Mouse (Mus musculus): ENCODE measurements around the gene Mia2. TPM values are rescaled to one million over a fixed set of nuclear protein-coding genes. Genes with fewer than 3 reads are reported as not detected.

Gene Mia2
- total RNA-seq, 2 experiments from 2014 or later = 44.1 to 48.1 TPM

DNA sequence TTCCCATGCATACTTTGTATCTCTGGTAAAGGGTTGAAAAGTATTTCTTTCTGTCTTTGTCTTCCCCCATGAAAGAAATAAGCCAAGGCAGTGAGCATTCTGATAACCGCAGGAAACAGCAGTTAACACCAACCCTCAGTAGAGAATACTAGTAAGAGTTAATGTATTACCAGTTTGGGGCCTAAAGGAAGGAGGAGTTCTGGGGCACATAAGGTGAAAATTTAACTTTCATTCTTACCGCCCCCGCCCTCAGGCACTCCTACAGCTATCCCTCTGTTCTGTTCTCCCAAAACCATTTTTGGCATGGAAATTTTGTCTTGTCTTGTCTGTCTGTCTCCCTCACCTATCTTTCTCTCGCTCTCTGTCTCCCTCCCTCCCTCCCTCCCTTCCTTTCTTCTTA is 54.1 kb downstream of the Mia2 start:
- DNase-seq (ENCODE audit: low spot score in 2 of 2) = no peak

DNA sequence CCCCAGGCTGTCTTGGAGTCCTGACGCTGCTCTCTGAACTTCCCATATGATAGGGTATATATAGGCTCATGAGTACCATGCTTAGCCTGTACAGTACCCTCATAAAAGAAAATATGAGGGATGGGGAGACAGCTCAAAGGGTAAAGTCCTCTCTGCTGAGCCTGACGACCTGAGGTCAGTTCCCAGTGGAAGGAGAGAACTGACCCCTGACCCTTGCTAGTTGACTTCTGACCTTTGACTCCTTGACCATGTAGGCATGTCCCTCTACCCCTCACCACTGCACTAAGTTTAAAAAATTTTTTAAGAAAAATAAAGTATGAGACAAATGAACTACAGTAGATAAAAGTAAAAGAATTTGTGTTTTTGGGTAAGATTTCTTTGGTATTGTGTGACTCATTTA is 65.5 kb downstream of the Mia2 start:
- no peak for DNase-seq (ENCODE audit: low spot score in 2 of 2)

DNA sequence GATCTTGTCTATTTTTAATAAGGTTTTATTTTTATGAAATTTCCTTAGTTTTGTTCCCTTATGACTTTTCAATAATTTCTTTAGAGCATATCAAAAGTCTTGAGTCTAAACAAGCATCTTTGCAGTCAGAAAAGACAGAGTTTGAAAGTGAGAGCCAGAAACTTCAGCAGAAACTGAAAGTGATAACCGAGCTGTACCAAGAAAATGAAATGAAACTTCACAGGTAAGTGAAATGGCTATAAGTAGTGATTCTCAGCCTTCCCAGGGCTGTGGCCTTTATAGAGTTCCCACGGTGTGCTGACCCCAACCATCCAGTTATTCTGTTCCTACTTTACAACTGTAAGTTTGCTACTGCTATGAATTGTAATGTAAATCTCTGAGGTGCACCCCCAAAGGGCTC is 67.2 kb downstream of the Mia2 start:
- DNase-seq (ENCODE audit: low spot score in 2 of 2) = no peak

DNA sequence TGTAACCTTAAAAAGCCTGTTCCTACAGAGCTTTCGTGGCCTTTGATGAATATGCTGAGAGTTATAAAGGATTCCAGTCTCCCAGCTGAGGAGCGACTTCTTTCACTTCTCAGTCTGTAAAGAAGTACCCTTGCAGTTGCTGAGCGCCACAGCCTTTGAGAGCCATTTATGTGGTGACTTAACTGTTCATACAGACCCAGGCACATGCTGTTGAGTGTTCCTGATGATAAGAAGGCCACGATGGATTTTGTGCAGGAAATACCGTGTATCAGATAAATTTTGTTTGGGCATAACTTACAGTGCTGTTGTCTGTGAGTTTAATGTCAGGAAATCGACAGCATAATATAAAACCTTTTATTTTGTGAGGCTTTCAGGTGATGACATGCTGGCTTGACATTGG is 68.9 kb downstream of the Mia2 start:
- DNase-seq (ENCODE audit: low spot score in 2 of 2) = no peak

DNA sequence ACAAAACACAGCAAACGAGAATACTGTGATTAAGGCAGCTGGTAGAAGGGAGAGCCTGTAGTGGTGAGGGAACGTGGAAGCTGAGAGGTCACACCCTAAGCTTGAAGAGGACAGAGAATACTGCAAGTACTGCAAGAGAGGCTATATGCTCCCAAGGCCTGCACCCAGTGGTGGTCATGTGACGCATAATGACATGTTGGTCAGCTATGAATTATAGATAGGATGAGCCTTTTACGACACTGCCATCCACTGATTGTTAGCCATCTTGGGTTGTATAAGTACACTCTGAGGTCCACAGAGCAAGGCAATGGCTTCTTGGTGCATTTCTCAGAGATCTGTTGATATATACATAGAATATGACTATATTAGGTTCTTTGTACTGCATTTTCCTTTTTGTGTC is 71.0 kb downstream of the Mia2 start:
- DNase-seq (ENCODE audit: low spot score in 2 of 2) = no peak

DNA sequence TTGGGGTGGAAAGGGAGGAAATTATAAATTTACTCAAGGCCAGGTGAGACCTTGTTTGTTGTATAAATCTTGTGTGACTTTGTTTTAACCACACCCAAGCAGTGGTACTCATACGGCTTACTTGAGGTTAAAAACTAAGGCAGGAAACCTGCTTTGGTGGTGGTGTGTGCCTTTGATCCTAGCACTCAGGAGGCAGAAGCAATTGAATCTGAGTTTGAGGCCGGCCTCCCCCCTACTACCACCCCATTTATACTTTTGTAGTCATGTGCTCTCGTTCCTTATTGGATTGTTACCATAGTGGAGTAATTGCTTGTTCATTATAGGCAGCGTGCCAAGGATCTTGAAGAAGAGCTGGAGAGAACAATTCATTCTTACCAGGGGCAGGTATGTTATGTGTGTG is 74.3 kb downstream of the Mia2 start:
- no peak for DNase-seq (ENCODE audit: low spot score in 2 of 2)

DNA sequence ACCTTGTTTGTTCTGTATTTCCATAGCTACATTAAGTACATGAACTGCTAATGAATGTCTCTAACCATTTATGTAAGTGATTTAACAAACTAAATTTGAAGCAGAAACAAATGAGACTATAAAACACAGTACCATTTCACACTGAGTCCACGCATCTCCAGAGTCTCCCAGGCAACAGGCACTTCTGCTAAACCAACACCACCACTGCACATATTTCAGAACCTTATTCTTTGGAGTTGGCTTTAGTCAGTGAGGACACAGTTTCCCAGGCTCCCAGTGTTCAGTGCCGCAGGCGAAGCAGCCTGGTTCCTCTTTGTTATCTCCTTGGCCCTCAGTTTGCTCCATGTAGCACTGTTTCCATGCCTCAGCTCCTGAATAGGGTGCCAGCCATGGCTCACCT is 82.2 kb downstream of the Mia2 start:
- DNase-seq (ENCODE audit: low spot score in 2 of 2) = peak in 1 of 2 experiments; percentile 26

DNA sequence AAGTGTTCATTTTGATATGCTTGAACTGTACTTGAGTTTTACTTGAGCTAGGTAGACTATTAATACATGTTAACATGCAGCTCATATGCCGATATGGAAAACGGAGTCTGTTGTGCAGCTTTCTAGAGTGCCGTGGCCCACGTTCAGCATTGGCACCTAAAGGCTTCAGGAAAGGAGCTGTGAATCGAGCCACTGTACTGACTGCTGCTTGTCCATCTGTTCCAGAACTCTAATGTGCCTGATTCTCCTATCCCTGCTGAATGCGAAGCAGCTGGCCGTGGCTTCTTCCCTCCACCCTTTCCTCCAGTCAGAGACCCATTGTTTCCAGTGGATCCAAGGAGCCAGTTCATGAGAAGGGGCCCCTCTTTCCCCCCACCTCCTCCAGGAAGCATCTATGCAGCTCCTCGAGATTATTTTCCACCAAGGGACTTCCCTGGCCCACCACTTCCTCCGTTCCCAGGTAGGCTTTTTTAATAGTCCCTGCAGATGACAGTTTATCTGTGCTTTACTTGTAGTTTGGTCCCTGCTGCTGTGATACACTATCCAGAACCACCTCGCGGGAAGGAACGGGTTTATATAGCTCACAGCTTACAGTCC is 92.6 kb downstream of the Mia2 start:
- peak; percentile 17 to 48 for DNase-seq (ENCODE audit: low spot score in 2 of 2)

DNA sequence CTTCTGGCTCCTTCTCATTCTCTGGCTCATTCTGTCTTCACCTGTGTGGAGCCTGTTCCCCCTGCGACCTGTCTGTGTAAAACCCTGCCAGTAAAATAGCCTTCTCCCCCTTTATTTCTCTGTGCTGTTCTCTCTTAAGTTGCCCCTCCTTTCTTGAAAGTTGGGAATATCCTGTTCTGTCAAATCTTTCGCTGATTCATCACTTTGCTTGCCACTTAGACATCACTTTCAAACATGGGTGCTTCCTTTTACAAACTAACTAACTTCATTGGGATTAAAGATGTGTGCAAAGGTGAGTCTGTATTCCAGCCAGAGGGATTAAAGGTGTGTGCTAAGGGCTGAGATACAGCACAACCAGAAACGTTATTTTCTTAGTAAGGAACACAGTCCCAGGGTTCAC is 98.0 kb downstream of the Mia2 start:
- DNase-seq (ENCODE audit: low spot score in 2 of 2) = no peak

DNA sequence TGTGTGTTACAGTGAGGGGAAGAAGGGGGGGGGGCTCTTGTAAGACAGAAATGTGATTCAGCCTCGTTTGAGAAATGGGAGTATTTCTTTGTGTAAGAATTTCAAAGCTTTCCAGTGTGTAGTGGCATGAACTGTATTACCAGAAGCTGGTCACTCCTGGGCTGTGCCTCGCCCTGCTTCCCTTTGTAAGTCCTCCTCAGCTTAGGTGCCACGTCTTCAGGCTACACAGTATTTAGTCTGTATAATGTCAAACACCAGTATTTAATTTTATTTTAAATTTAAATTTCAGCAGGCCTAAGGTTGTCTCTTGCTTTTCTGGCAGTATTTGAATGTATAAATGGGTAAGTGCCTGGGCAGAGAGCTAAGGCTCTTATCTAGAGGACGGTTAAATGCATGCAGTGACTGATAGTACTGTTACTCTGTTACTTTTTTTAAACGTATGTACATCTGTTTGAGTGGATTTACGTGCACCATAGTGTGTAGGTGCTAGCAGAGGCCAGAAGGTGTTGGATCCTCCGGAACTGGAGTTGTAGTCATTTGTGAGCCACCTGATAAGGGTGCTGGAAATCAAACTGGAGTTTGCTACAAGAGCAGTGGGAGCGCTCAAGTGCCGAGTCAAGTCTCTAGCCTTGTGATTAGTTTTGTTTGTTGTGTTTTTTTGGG is 98.9 kb downstream of the Mia2 start:
- DNase-seq (ENCODE audit: low spot score in 2 of 2) = no peak

DNA sequence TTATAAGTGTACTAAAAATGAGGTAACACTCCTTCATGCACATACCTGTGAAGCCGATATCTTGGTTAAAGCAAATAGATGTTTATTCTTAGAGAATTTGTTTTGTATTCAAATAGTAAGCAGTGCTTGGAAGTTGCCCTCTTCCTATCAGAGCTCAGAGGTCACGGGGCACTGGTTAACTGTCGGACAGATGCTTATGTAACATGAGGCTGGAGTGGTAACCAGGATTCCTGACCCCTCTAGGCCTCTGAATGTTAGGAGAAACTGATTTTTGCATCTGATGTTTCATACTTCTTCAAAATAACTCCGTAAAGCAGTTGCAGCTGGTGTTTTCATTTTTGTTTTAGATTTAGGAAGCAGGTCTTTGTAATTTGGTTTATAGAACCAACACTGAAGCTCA is 99.5 kb downstream of the Mia2 start:
- DNase-seq (ENCODE audit: low spot score in 2 of 2) = no peak

DNA sequence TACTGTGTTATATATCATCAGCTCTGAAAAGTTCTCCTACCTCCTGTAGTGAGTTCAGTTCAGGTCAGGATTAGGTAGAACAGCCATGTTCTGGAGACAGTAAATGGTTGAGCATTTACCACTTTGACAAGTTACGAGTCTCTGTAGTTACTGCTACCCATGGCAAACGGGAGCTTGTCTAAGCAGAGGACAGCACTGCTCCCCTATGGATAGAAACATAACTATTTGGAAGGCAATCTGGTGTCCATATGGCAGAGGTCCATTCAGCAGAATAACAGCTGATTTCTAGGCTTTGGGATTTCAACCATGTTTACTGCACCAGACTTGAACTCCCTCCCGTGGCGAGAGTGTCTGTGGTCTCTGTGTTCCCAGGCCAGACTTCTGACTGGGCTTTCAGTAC is 100.3 kb downstream of the Mia2 start:
- DNase-seq (ENCODE audit: low spot score in 2 of 2) = no peak

DNA sequence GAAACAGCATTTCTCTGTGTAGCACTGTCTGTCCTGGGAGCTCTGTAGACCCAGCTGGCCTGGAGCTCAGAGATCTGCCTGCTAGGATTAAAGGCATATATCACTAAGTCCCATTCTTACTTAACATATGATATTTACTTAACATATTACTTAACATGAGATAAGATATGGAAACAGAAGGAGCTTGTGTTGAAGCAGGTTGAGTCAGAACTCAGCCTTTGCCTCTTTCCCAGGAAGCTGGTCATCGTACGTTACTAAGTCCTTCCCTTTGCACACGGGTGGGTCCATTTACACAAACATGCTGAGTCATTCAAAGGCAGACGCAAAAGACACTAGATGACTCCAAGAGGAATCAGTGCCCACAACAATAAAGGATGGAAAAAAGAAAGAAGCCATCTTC is 103.2 kb downstream of the Mia2 start:
- DNase-seq (ENCODE audit: low spot score in 2 of 2) = no peak

DNA sequence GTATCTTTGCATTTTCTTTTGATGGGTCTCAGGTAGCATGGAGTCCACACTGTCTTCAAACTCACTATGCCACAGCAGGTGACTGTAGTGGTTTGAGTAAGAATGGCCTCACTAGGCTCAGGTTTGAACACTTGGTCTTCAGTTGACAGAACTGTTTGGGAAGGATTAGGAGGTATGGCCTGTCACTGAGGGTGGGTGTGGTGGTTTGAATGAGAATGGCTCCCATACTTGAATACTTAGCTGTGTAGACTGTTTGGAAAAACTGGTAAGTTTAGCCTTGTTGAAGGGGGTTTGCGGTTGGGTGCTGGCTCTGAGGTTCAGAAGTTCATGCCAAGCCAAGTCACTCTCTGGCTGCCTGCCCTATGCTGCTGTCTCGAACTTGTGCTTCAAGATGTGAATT is 103.8 kb downstream of the Mia2 start:
- DNase-seq (ENCODE audit: low spot score in 2 of 2) = no peak

DNA sequence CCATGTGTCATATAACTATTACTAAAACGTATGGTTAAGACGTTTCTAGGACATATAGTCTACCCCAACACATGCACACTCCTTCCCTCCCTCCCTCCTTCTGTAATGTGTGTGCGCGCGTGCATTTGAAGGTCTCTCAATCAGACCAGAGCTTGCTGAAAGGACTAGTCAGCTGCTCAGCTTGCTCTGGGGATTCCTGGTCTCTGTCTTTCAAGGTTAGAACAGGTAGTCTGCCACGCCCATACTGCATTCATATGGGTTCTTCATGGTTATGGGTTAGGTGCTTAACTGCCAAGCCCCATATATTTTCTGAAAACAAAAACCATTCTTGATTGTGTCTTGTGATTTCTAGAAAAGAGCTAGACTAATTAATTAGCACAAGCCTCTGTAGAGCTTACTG is 110.0 kb downstream of the Mia2 start:
- DNase-seq (ENCODE audit: low spot score in 2 of 2) = no peak

DNA sequence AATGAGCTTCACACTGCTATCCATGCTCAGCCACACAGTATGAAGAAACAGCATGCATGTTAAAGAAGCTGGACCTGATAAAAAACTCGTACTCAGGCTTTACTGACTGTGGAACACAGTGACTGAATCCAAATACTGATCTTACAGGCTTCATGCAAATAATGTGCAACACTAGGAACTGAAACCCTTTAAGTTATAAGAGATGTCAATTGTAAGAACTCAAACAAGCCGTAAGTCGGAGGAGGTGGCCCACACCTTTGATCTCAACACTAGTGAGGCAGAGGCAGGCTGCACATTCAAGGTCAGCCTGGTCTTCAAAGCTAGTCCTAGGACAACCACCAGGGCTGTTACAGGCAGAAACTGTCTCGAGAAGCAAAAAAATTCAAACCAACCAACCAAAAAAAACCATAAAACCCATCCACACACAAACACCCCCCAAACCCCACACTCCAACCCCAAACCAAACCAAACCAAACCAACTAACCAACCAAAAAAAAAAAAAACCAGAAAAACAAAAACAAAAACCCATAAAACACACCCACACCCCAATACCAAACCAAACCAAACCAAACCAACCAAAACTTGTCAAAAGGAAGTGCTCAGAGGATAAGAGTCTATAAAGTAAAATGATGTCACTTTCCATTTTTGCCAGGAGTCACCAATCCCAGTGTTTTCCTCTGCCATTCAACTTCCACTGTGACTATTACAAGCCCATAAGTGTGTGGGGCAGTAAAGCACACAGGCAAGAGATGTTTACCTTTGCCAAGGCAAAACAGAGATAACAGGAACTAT is 110.8 kb downstream of the Mia2 start:
- no peak for DNase-seq (ENCODE audit: low spot score in 2 of 2)

DNA sequence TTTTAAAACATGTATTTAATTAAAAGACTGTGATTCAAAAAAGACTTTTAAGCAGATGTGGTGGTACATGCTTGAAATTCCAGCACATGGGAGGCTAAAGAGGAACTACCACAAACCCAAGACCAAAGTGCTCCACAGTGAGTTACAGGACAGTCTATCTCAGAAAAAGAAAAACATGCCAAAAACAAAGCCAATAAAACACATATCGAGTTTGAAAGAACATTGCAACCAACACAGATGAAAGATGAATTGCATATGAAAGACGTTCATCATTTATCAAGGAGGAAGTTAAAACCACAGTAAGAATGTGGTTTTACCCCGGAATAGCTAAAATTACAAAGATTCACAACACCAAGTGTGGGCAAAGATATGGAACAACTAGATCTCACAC is 111.4 kb downstream of the Mia2 start:
- no peak for DNase-seq (ENCODE audit: low spot score in 2 of 2)

DNA sequence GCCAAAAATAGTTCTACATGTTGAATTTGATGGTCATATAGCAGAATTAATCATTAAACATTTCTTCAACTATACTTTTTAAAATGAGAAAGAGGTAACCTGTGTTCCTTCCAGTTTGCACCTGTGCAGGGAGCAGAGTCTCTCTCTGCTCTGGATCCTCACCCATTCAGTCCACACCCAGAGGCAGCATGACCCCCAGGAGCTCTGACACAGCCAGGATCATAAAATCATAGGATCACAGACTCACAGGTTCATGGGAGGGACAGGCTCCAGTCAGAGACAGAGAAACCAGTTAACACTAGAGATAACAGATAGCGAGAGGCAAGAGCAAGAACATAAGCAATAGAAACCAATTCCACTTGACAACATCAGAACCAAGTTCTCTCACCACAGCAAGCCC is 112.2 kb downstream of the Mia2 start:
- no peak for DNase-seq (ENCODE audit: low spot score in 2 of 2)

DNA sequence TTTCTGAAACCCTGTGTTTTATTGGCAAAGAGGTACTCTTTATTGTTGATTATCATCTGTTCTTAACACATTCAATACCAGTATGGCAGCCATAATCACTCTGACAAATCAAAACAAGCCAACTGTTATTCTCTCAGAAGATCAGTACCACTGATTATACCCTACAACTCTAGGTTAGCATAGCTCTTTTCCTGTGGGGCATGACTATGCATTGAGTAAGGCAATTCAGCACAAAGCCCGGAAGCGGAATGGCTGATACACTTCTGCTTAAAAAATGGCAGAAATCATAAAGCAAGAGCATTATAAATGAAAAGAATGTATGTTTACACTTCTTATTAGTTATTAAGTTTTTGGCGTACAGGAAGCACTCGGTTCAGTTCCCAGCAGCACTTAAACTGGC is 120.6 kb downstream of the Mia2 start:
- DNase-seq (ENCODE audit: low spot score in 2 of 2) = no peak

DNA sequence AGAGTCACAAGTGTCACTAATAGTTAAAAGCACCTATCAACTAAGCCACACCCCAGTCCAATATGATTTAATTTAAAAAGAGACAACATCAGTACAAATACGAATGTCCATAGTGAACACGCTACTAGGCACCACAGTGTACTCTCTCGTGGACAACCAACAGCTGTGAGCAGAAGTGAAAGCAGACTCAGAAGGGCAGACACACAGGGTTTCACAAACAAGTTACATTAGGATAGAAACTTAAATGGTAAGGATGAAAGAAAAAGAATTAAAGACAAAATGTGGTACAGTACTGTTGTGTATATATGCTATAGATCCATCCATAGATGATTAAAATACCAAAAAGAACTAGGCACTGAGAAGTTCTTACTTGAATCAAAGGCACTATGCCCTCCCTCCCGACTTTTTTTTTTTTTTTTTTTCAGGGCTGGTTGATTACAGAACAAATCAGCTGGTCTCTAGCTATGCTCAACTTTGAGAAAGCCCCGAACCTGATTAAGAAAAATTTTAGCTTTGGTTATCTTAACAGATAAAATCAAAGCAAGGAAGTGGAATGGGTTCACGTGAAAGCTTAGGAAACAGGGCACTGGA is 121.2 kb downstream of the Mia2 start:
- DNase-seq (ENCODE audit: low spot score in 2 of 2) = no peak

DNA sequence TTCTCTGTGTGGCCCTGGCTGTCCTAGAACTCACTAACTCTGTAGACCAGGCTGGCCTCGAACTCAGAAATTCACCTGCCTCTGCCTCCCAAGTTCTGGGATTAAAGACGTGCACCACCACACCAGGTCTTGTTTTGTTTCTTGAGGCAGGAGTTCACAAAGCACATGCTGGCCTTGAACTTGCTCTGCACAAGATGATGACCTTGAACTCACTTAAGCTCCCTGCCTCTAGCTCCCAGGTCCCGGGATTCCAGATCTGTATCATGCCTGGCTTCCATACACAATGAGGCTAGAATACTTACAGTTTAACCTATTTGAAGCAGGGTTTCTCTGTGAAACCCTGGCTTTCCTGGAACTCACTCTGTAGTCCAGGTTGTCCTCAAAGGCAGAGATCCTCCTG is 121.7 kb downstream of the Mia2 start:
- DNase-seq (ENCODE audit: low spot score in 2 of 2) = no peak

DNA sequence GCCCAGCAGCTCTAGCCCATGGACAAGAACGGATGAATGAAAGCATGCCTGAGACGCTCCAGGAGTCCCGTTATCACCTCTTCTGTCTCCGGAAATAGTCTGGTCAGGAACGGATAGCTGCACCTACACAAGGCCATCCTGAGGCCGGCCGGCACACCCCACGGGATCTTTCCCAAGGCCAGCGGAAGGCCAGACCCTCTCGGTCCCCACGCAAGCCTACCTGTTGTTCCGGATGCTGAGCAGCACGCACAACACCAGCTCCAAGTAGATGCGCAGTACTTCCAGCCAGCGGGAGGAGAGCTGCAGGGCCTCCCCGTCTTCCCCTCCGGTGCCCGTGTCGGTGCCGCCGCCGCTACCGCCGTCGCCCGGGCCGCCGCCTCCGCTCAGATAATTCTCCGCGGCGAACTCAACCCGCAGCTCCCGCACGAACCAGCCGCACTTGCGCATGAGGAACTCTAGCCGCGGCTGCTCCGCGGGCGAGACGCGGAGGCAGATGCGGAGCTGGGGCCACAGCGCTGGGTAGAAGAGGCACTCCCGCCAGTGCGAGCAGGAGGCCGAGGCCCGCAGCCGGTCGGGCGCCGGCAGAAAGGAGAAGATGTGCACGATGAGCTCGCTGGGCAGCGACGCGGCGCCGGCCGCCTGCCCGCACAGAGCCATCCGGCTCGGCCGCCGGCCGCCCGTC is 123.2 kb downstream of the Mia2 start:
- no peak for DNase-seq (ENCODE audit: low spot score in 2 of 2)
